Mouse (Mus musculus) liver, postnatal 0 days (tissue): ENCODE data around the gene Plekhj1.

Source experiments
- CTCF ChIP-seq: sonication (generic); IDR thresholded peaks from 2 replicates; pipeline ENCODE4 v1.5.1; 2016; ENCODE audit warnings: antibody characterized with exemption, low read depth
- EP300 ChIP-seq: IDR thresholded peaks from 2 replicates; pipeline ENCODE4 v1.6.1; 2016; ENCODE audit warnings: antibody characterized with exemption, low read depth, mild to moderate bottlenecking

GRCm38 (mm10) chr10:80845732-80846131, 47.3 kb upstream of the Plekhj1 start:
- no peak for TF ChIP-seq EP300
- TF ChIP-seq CTCF, result no peak
